Mouse (Mus musculus) thymus, adult 2 months (tissue): Measurements from ENCODE around the gene Bmp6. TPM values are rescaled to one million over a fixed set of nuclear protein-coding genes. Genes with fewer than 3 reads are reported as not detected.

Experiments
- DNase-seq: peaks from one replicate; pipeline ENCODE4 v3.0.0; 2021
- H3K27ac ChIP-seq: fragments of 200-500 bp; 2 replicates; pipeline ENCODE4 v1.5.1; 2012; ENCODE audit warnings: low read length, control low read depth; ENCODE audit not compliant: control insufficient read depth, insufficient read depth
- H3K27me3 ChIP-seq: fragments of 200-500 bp; 2 replicates; pipeline ENCODE4 v1.6.1; 2012; ENCODE audit warnings: mild to moderate bottlenecking, low read length, moderate library complexity, mixed read lengths; ENCODE audit not compliant: control insufficient read depth, insufficient read depth
- H3K36me3 ChIP-seq: fragments of 200-500 bp; 2 replicates; pipeline ENCODE4 v1.6.1; 2012; ENCODE audit warnings: mild to moderate bottlenecking, low read length, moderate library complexity; ENCODE audit not compliant: control insufficient read depth, insufficient read depth
- H3K4me1 ChIP-seq: fragments of 200-500 bp; replicated peaks from 2 replicates; pipeline ENCODE4 v1.6.1; 2012; ENCODE audit warnings: low read length; ENCODE audit not compliant: control insufficient read depth, insufficient read depth
- H3K4me3 ChIP-seq: fragments of 200-500 bp; 2 replicates; pipeline ENCODE4 v1.5.1; 2012; ENCODE audit warnings: mild to moderate bottlenecking, low read length, control low read depth, moderate library complexity; ENCODE audit not compliant: control insufficient read depth, insufficient read depth
- CTCF ChIP-seq: fragments of 200-500 bp; IDR thresholded peaks from 2 replicates; pipeline ENCODE4 v1.5.1; 2012; ENCODE audit warnings: mild to moderate bottlenecking, control low read depth, low read length, moderate library complexity, borderline replicate concordance; ENCODE audit not compliant: control insufficient read depth, poor library complexity, insufficient read depth; ENCODE audit errors: extremely low read depth
- POLR2A ChIP-seq: fragments of 200-500 bp; IDR thresholded peaks from 2 replicates; pipeline ENCODE4 v1.6.1; 2012; ENCODE audit warnings: mild to moderate bottlenecking, low read length, control low read depth, moderate library complexity; ENCODE audit not compliant: control insufficient read depth, poor library complexity, insufficient read depth; ENCODE audit errors: extremely low read depth
- WGBS: fragments of 180-500 bp; shearing (Covaris S2); methylation state at CpG from one replicate; pipeline ENCODE4 v1.1.7; 2018; 5-methylcytosine and 5-hydroxymethylcytosine counted together
- polyA plus RNA-seq: library from polyadenylated mRNA; depleted of rRNA; stranded (reverse); fragments of >200 nt; gene quantifications from 2 replicates; pipeline ENCODE4 v1.2.3, GENCODE M21; 2012

The Bmp6 gene
- polyA plus RNA-seq, 1 experiment: 4.1 TPM

- WGBS: 96% methylated on average over 1 of the region's 1 CpGs
- DNase-seq: no peak
- Histone ChIP-seq H3K27ac (no peak overlapping the region), H3K4me1 (no peaks in the 10 kb centered on the region), H3K4me3 (no peak overlapping the region), H3K36me3 (no peaks in the 10 kb centered on the region), H3K27me3 (no peaks in the 10 kb centered on the region)
- TF ChIP-seq POLR2A (no peak), CTCF (no peak)
Measured at GRCm38 (mm10) chr13:38318418-38318817, 26.5 kb upstream of the Bmp6 start.

- 81% methylated on average over 10 of the region's 10 CpGs for WGBS
- TF ChIP-seq POLR2A (no peak), CTCF (no peak)
- Histone ChIP-seq H3K36me3 (no peaks in the 10 kb centered on the region), H3K4me1 (no peaks in the 10 kb centered on the region), H3K27ac (no peak overlapping the region), H3K27me3 (no peaks in the 10 kb centered on the region), H3K4me3 (no peak overlapping the region)
- DNase-seq: no peak
Measured at GRCm38 (mm10) chr13:38320354-38320753, 24.6 kb upstream of the Bmp6 start.

GRCm38 (mm10) chr13:38324452-38324851 is 20.5 kb upstream of the Bmp6 start:
- H3K36me3 ChIP-seq: no peaks in the 10 kb centered on the region
- H3K27me3 ChIP-seq: no peaks in the 10 kb centered on the region
- WGBS: 89% methylated on average over 10 of the region's 10 CpGs
- TF ChIP-seq POLR2A (no peak), CTCF (no peak)
- no peak overlapping the region for H3K27ac ChIP-seq
- H3K4me1 ChIP-seq: no peaks in the 10 kb centered on the region
- no peak overlapping the region for H3K4me3 ChIP-seq
- DNase-seq: no peak

GRCm38 (mm10) chr13:38327377-38327776 is 17.5 kb upstream of the Bmp6 start:
- Histone ChIP-seq H3K4me3 (no peak overlapping the region), H3K4me1 (no peaks in the 10 kb centered on the region), H3K27ac (no peak overlapping the region), H3K36me3 (no peaks in the 10 kb centered on the region), H3K27me3 (no peaks in the 10 kb centered on the region)
- TF ChIP-seq POLR2A (no peak), CTCF (no peak)
- 63% methylated on average over 2 of the region's 2 CpGs for WGBS
- no peak for DNase-seq

GRCm38 (mm10) chr13:38333496-38333895 is 11.4 kb upstream of the Bmp6 start:
- DNase-seq: no peak
- H3K27ac ChIP-seq: no peak overlapping the region
- 97% methylated on average over 5 of the region's 5 CpGs for WGBS
- H3K4me3 ChIP-seq: no peak overlapping the region
- H3K36me3 ChIP-seq: no peaks in the 10 kb centered on the region
- no peaks in the 10 kb centered on the region for H3K27me3 ChIP-seq
- TF ChIP-seq CTCF (no peak), POLR2A (no peak)
- H3K4me1 ChIP-seq: no peaks in the 10 kb centered on the region

GRCm38 (mm10) chr13:38342598-38342997 is 2.3 kb upstream of the Bmp6 start:
- WGBS: 28% methylated on average over 7 of the region's 7 CpGs
- peak; percentile 7 for DNase-seq

GRCm38 (mm10) chr13:38343202-38343601 is 1.7 kb upstream of the Bmp6 start:
- no peak overlapping the region for H3K4me3 ChIP-seq

More at GRCm38 (mm10) chr13:38342598-38342997, 2.3 kb upstream of the Bmp6 start:
- H3K27ac ChIP-seq: no peak overlapping the region
- TF ChIP-seq CTCF: no peak
- no peak for TF ChIP-seq POLR2A
- peaks cover 8% of the 10 kb centered on the region; the same call in 1 of the 2 replicates for H3K27me3 ChIP-seq
- H3K36me3 ChIP-seq: no peaks in the 10 kb centered on the region
- H3K4me3 ChIP-seq: no peak overlapping the region
- H3K4me1 ChIP-seq: no peaks in the 10 kb centered on the region

GRCm38 (mm10) chr13:38345431-38345820 is 519 bp downstream of the Bmp6 start:
- no peak overlapping the region for H3K4me3 ChIP-seq
- H3K4me1 ChIP-seq: no peaks in the 10 kb centered on the region
- TF ChIP-seq CTCF (no peak), POLR2A (no peak)
- H3K27me3 ChIP-seq: peaks cover 8% of the 10 kb centered on the region; the same call in 1 of the 2 replicates
- no peak for DNase-seq
- H3K27ac ChIP-seq: no peak overlapping the region
- WGBS: 6% methylated on average over 32 of the region's 32 CpGs
- H3K36me3 ChIP-seq: no peaks in the 10 kb centered on the region

More at GRCm38 (mm10) chr13:38343202-38343601, 1.7 kb upstream of the Bmp6 start:
- no peak overlapping the region for H3K27ac ChIP-seq
- no peaks in the 10 kb centered on the region for H3K4me1 ChIP-seq
- no peaks in the 10 kb centered on the region for H3K36me3 ChIP-seq
- TF ChIP-seq CTCF (no peak), POLR2A (no peak)
- DNase-seq: no peak
- 55% methylated on average over 2 of the region's 2 CpGs for WGBS
- peaks cover 8% of the 10 kb centered on the region; the same call in 1 of the 2 replicates for H3K27me3 ChIP-seq
